Mouse (Mus musculus): ENCODE data around the gene Bpifb2.
"Not testable (repeated sequence)": the region's sequence is repeated elsewhere in the genome, so short reads cannot be mapped to it uniquely, and the experiment has no call there.

The Bpifb2 gene

GRCm38 (mm10) chr2:153874745-153875144, at the start of gene Bpifb2:
Gene Bpifb2, plus strand, starts transcription at chr2:153875045.
- DNase-seq (ENCODE audit: low spot score), result no peak

GRCm38 (mm10) chr2:153825900-153826299, 48.9 kb upstream of the Bpifb2 start:
- DNase-seq (ENCODE audit: low spot score), result not testable (repeated sequence)

GRCm38 (mm10) chr2:153827171-153827830, 47.5 kb upstream of the Bpifb2 start:
- DNase-seq (ENCODE audit: low spot score), result no peak

- DNase-seq (ENCODE audit: low spot score), result no peak
Observed at GRCm38 (mm10) chr2:153828704-153829103, 46.1 kb upstream of the Bpifb2 start.

GRCm38 (mm10) chr2:153833291-153833690, 41.6 kb upstream of the Bpifb2 start:
- no peak for DNase-seq (ENCODE audit: low spot score)

GRCm38 (mm10) chr2:153842854-153843253, 32.0 kb upstream of the Bpifb2 start:
- no peak for DNase-seq (ENCODE audit: low spot score)

- no peak for DNase-seq (ENCODE audit: low spot score)
Observed at GRCm38 (mm10) chr2:153848389-153848788, 26.5 kb upstream of the Bpifb2 start.

GRCm38 (mm10) chr2:153850351-153851029, 24.4 kb upstream of the Bpifb2 start:
- no peak for DNase-seq (ENCODE audit: low spot score)

- DNase-seq (ENCODE audit: low spot score), result peak; percentile 85
Observed at GRCm38 (mm10) chr2:153851030-153851360, 23.9 kb upstream of the Bpifb2 start.

GRCm38 (mm10) chr2:153853544-153853943, 21.3 kb upstream of the Bpifb2 start:
- no peak for DNase-seq (ENCODE audit: low spot score)

GRCm38 (mm10) chr2:153859581-153859980, 15.3 kb upstream of the Bpifb2 start:
- DNase-seq (ENCODE audit: low spot score), result no peak

- no peak for DNase-seq (ENCODE audit: low spot score)
Observed at GRCm38 (mm10) chr2:153860315-153860714, 14.5 kb upstream of the Bpifb2 start.

- no peak for DNase-seq (ENCODE audit: low spot score)
Observed at GRCm38 (mm10) chr2:153860715-153861114, 14.1 kb upstream of the Bpifb2 start.

GRCm38 (mm10) chr2:153861960-153862359, 12.9 kb upstream of the Bpifb2 start:
- DNase-seq (ENCODE audit: low spot score), result no peak

- DNase-seq (ENCODE audit: low spot score), result no peak
Observed at GRCm38 (mm10) chr2:153870984-153871383, 3.9 kb upstream of the Bpifb2 start, which contains the start of gene Sun5. Gene Sun5, minus strand, starts transcription at chr2:153871084.

- no peak for DNase-seq (ENCODE audit: low spot score)
Observed at GRCm38 (mm10) chr2:153899111-153899510, 24.3 kb downstream of the Bpifb2 start.

- DNase-seq (ENCODE audit: low spot score), result no peak
Observed at GRCm38 (mm10) chr2:153900088-153900487, 25.2 kb downstream of the Bpifb2 start, which contains the start of gene Bpifb6. Gene Bpifb6, plus strand, starts transcription at chr2:153900388.

GRCm38 (mm10) chr2:153902726-153903125, 27.9 kb downstream of the Bpifb2 start:
- DNase-seq (ENCODE audit: low spot score), result no peak

GRCm38 (mm10) chr2:153906626-153907025, 31.8 kb downstream of the Bpifb2 start:
- DNase-seq (ENCODE audit: low spot score), result no peak

- no peak for DNase-seq (ENCODE audit: low spot score)
Observed at GRCm38 (mm10) chr2:153914151-153914550, 39.3 kb downstream of the Bpifb2 start.

GRCm38 (mm10) chr2:153917930-153918329, 43.1 kb downstream of the Bpifb2 start, which contains the start of gene Bpifb3:
Gene Bpifb3, plus strand, starts transcription at chr2:153918230.
- no peak for DNase-seq (ENCODE audit: low spot score)

- DNase-seq (ENCODE audit: low spot score), result no peak
Observed at GRCm38 (mm10) chr2:153921246-153921645, 46.4 kb downstream of the Bpifb2 start.

GRCm38 (mm10) chr2:153929871-153930413, 55.1 kb downstream of the Bpifb2 start:
- peak; percentile 86 for DNase-seq (ENCODE audit: low spot score)

Data from testis, postnatal 10 days (tissue).